Mouse (Mus musculus): ENCODE data around the gene Zfp951. TPM values are rescaled to one million over a fixed set of nuclear protein-coding genes. Genes with fewer than 3 reads are reported as not detected.

Gene Zfp951
- 9.1 TPM for total RNA-seq (2023)

DNA sequence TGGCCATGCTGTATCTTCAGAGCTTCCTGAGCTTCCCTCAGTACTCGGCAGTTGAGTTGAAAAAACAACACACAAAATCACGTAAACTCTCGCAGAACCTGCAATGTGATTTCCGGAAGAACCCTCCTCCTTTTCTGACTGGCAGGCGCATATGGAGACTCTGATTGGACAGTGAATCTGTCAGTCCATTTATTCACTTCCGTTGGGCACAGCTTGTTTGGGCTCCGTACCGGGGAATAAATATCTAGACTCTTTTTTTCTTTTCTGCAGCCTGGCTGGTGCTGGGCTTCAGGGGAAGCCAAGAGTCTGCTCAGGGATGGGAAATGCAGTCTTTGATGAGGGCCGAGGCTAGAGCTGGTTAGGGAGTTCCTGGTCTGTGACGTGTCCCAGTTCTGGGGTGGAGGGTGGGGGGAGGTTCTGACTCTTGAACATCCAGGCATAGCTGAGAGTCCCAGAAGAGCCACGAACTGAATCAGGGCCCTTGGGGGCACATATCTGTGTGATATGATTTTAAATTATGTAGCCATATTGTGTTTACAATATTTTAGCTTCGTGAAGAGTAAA is at the start of gene Zfp951:
TSS of gene Zfp951 (minus strand) at position 109 of the 564 bp plus-strand sequence.

Other genes starting within 250 kb of the Zfp951 start
- 13.4 TPM for gene Abcg3, start 122.6 kb upstream of the Zfp951 start, total RNA-seq (2023)

All from CD4-positive naive resting alpha-beta T cell, adult 76 days (primary cell).